Mouse (Mus musculus) hematopoietic stem cell, adult 5-6 weeks (primary cell): ENCODE results near the gene N6amt1. TPM values are rescaled to one million over a fixed set of nuclear protein-coding genes. Genes with fewer than 3 reads are reported as not detected.
A peak's percentile ranks its signal among the peaks of the same experiment; 100 is the strongest.

Source experiments
- ATAC-seq, 2 experiments: fragments of 125-278 bp in 1 of 2; replicated peaks in 1 of 2; 2 replicates each; pipeline ENCODE4 v1.8.0; 2016 to 2017; ENCODE audit warnings: inconsistent platforms in 2 of 2, mild to moderate bottlenecking in 2 of 2, moderate number of reproducible peaks in 2 of 2, low read depth in 1 of 2, moderate TSS enrichment in 1 of 2; ENCODE audit not compliant: low FRiP score in 2 of 2, poor library complexity in 2 of 2, severe bottlenecking in 2 of 2, insufficient read depth in 1 of 2, low TSS enrichment in 1 of 2
- total RNA-seq: library from RNA; stranded (forward); fragments of 172-1452, 232-1000 nt; gene quantifications from 2 replicates; pipeline ENCODE4 v1.2.3, GENCODE M21; 2017

Gene N6amt1
- total RNA-seq, 1 experiment from 2014 or later: 15.1 TPM

GRCm38 (mm10) chr16:87364231-87364630 is 10.2 kb downstream of the N6amt1 start:
- no peak for ATAC-seq

DNA sequence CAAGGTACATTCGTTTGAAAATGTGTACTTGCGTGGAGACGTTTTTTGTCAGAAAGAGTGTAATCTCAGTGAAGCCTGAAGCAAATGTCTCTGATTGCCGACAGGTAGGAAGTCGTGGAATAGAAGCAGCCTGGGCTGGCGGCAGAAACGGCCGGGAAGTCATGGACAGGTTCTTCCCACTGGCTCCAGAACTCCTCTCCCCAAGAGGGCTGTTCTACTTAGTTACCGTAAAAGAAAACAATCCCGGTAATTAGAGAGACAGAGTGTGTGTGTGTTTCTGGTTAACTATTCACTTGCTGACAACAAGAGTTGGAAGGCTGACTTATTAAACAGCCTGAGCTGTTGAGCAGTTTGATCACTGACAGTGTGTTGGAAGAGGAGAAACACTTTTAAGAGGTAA is 12.1 kb downstream of the N6amt1 start:
- no peak for ATAC-seq

GRCm38 (mm10) chr16:87366445-87366844 is 12.5 kb downstream of the N6amt1 start:
- ATAC-seq: no peak

- ATAC-seq: no peak
Measured at GRCm38 (mm10) chr16:87382996-87383395, 29.0 kb downstream of the N6amt1 start.

DNA sequence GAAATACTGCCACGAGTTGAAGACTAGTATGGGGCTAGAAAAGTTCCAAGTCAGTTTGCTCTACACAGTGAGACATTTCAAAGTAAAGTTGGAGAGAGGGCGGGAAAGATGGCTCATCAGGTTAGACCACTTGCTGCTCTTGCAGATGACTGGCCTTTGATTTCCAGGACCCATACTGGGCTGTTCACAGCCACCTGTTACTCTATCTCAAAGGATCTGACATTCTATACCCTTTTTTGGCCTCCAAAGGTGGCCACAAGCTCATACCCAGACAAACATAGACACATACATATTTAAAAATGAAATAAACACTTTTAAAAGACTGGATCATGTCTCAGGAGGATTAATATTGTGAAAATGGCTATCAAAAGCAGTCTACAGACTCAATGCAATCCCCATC is 30.4 kb downstream of the N6amt1 start:
- ATAC-seq: no peak

- ATAC-seq: no peak
Measured at GRCm38 (mm10) chr16:87387444-87387977, 33.5 kb downstream of the N6amt1 start.

- ATAC-seq: peak; percentile 91 to 93
Measured at GRCm38 (mm10) chr16:87393813-87394548, 40.0 kb downstream of the N6amt1 start.

DNA sequence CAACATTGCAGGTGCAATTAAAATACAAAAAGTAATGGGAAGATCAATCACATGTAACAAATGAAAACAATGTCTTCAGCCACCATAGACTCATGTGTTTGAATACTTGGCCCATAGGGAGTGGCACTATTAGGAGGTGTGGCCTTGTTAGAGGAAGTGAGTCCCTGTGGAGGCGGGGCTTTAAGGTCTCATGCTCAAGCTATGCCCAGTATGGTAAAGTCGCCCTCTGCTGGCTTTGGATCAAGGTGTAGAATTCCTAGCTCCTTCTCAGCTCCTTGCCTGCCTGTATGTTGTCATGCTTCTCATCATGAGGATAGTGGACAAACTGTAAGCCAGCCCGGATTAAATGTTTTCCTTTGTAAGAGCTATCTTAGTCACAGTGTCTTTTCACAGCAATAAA is 51.0 kb downstream of the N6amt1 start:
- ATAC-seq: peak; percentile 56 to 71; a peak in 3 of 4 replicates

Other genes with a start within 250 kb of the N6amt1 start
- gene Ltn1, start 78.4 kb downstream of the N6amt1 start, total RNA-seq: 23.9 and 28.1 TPM in 2 replicates
- gene Rwdd2b, start 86.4 kb downstream of the N6amt1 start, total RNA-seq: 18.3 and 18.8 TPM in 2 replicates
- gene Usp16, start 100.5 kb downstream of the N6amt1 start, total RNA-seq: 58.2 and 83.0 TPM in 2 replicates
- gene Cct8, start 141.7 kb downstream of the N6amt1 start, total RNA-seq: 511 and 633 TPM in 2 replicates
- not detected in 2 replicates for gene Map3k7cl, start 199.1 kb downstream of the N6amt1 start, total RNA-seq